Mouse (Mus musculus): ENCODE measurements around the gene Dlgap4. TPM values are rescaled to one million over a fixed set of nuclear protein-coding genes. Genes with fewer than 3 reads are reported as not detected.

Gene Dlgap4
- polyA plus RNA-seq, 2 experiments, result 94.1 to 100 TPM

DNA sequence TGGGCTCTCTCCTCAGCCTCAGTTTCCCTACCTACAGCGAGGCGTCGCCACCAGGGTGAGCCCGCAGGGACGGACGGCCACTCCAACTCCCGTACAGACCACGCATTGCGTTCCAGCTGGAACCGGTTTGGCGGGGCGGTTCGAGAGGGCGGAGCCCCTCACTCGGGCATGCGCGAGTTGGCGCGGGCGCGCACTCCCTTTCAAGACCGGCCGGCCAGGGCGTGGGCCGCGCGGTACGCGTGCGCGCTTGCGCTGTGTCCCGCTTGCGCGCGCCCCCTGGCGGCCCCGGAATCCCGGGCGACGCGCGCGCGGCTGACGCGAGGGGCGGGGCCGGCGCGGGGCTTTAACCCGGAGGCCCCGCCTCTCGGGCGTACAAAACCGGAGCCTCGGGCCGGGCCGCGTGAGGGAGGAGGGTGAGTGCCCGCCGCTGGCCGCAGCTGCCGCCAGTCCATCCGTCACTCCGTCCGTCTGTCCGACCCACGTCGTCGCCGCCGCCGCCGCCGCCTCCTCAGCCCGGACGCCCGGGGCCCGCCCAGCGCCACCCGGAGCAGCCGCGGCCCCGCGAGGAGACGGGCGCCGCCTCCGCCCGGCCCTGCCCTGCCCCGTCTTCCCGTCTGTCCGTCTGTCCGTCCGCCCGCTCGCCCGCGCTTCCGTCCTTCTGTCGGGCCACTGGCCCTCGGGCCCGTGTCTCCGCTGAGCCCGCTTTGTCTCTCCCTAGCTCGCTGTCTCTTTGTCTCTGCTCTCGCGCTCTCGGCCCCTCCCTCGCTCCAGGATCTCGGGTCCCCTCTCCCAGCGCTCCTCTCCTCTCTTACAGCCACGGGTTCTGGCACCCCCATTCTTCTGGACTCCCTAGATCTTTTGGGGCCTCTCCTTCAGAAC lies 107.4 kb downstream of the Dlgap4 start:
- peak; percentile 88; the same call in 1 of the 2 replicates for TF ChIP-seq POLR2A (IDR thresholded peaks at IDR 0.05; ENCODE audit: borderline replicate concordance, extremely low read depth, insufficient read depth, insufficient read length)
- peak overlapping the region; percentile 94 for H3K4me3 ChIP-seq (replicated peaks; ENCODE audit: low read length)
- peak; percentile 95 for DNase-seq (ENCODE audit: low spot score)
- H3K9ac ChIP-seq (ENCODE audit: low read depth, low read length, severe bottlenecking), result peak overlapping the region; percentile 94
- under 1% methylated on average over 68 of the region's 114 CpGs for WGBS
- H3K9me3 ChIP-seq (ENCODE audit: control insufficient read depth, low read length), result no peaks in the 10 kb centered on the region
- ATAC-seq (ENCODE audit: low FRiP score, low read depth), result peak; percentile 90
- H3K36me3 ChIP-seq (ENCODE audit: control insufficient read depth, insufficient read depth, low read length), result no peaks in the 10 kb centered on the region
- H3K27ac ChIP-seq (replicated peaks; ENCODE audit: low read depth, low read length), result peak overlapping the region; percentile 77
- no peaks in the 10 kb centered on the region for H3K27me3 ChIP-seq (ENCODE audit: control insufficient read depth, insufficient read depth, low read length)
- peaks cover 51% of the 10 kb centered on the region for H3K4me1 ChIP-seq (ENCODE audit: control insufficient read depth, insufficient read depth, low read length)
- H3K4me2 ChIP-seq (replicated peaks; ENCODE audit: low read depth, low read length, severe bottlenecking), result peak overlapping the region; percentile 85

DNA sequence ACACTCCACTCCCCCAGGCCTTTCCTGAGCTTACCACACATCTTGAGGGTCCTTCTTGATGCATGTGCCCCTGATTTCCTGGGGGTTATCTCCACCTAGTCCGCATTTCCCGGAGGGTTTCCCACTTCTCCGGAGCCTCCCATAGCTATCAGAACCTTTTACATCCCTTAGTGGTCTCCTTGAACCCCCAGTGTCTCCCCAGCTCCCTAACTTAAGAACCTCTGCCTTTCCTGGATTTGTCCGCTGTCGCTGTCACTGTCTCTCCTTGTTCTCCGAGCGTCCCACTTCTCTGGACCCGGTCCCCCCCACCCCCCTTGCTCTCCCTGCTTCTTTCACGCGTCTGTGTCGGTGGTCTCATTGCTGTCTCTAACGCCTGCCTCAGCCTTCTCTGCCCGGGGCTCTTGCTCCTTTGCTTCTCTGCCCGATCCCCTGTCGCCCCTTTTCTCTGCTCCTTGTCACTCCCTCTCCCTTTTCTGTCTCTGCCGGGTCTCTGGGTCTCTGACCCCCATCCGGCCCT lies 108.1 kb downstream of the Dlgap4 start:
- peak overlapping the region; percentile 85 for H3K4me2 ChIP-seq (replicated peaks; ENCODE audit: low read depth, low read length, severe bottlenecking)
- H3K27me3 ChIP-seq (ENCODE audit: control insufficient read depth, insufficient read depth, low read length), result no peaks in the 10 kb centered on the region
- no peak for ATAC-seq (ENCODE audit: low FRiP score, low read depth)
- H3K4me1 ChIP-seq (ENCODE audit: control insufficient read depth, insufficient read depth, low read length), result peaks cover 58% of the 10 kb centered on the region
- H3K36me3 ChIP-seq (ENCODE audit: control insufficient read depth, insufficient read depth, low read length), result no peaks in the 10 kb centered on the region
- peak overlapping the region; percentile 77 for H3K27ac ChIP-seq (replicated peaks; ENCODE audit: low read depth, low read length)
- WGBS, result 1% methylated on average over 17 of the region's 17 CpGs
- H3K4me3 ChIP-seq (replicated peaks; ENCODE audit: low read length), result peak overlapping the region; percentile 94
- TF ChIP-seq POLR2A (IDR thresholded peaks at IDR 0.05; ENCODE audit: borderline replicate concordance, extremely low read depth, insufficient read depth, insufficient read length), result no peak
- H3K9me3 ChIP-seq (ENCODE audit: control insufficient read depth, low read length), result no peaks in the 10 kb centered on the region
- peak overlapping the region; percentile 94 for H3K9ac ChIP-seq (ENCODE audit: low read depth, low read length, severe bottlenecking)
- DNase-seq (ENCODE audit: low spot score), result no peak

DNA sequence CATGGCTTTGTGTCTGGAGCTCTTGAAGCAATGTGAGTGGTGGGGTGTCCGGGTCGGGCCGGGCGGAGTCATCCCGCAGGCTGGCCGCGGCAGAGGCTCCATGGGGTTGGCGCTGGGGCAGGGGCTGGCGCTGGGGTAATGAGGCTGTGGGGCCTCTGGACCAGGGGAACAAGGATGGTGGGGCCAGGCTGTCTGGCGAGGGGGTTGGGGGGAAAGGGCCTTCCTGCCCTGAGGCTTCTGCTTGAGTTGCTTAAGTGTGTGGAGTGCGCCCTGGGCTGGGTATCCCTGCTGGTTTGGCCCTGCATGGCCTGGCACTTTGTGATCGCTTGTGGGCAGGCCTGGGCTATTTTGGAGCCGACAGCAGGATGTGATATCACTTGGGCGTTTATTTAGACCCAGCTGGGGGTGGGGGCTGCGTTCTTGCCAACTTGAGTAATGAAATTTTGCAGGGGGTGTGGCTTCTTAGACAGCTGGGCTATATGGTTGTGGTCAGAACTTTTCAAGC lies 108.6 kb downstream of the Dlgap4 start:
- no peaks in the 10 kb centered on the region for H3K36me3 ChIP-seq (ENCODE audit: control insufficient read depth, insufficient read depth, low read length)
- peak overlapping the region; percentile 85 for H3K4me2 ChIP-seq (replicated peaks; ENCODE audit: low read depth, low read length, severe bottlenecking)
- peak; percentile 66 for DNase-seq (ENCODE audit: low spot score)
- H3K9ac ChIP-seq (ENCODE audit: low read depth, low read length, severe bottlenecking), result peak overlapping the region; percentile 94
- peak overlapping the region; percentile 94 for H3K4me3 ChIP-seq (replicated peaks; ENCODE audit: low read length)
- no peaks in the 10 kb centered on the region for H3K9me3 ChIP-seq (ENCODE audit: control insufficient read depth, low read length)
- WGBS, result under 1% methylated on average over 15 of the region's 15 CpGs
- TF ChIP-seq POLR2A (IDR thresholded peaks at IDR 0.05; ENCODE audit: borderline replicate concordance, extremely low read depth, insufficient read depth, insufficient read length), result no peak
- no peaks in the 10 kb centered on the region for H3K27me3 ChIP-seq (ENCODE audit: control insufficient read depth, insufficient read depth, low read length)
- no peak for ATAC-seq (ENCODE audit: low FRiP score, low read depth)
- H3K4me1 ChIP-seq (ENCODE audit: control insufficient read depth, insufficient read depth, low read length), result peaks cover 59% of the 10 kb centered on the region
- peak overlapping the region; percentile 65 for H3K27ac ChIP-seq (replicated peaks; ENCODE audit: low read depth, low read length)

DNA sequence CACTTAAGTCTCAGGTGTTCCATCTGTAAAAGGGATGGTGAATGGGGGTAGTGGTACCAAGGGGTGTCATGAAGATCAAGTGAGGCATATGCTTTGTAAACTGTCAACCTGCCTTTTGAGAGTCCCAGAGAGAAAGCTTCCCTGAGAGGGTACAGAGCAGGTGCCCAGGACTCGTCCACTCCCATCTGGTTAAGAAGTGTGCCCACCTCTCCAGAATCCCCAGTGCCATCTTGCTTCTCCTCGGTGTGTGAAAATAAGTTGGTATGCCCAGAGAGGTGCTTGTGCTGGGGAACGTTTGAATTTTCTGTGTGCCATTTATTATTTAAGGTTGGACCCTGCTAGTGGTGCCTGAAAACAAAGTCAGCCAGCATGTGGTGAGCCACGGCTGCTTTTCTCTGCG lies 109.2 kb downstream of the Dlgap4 start:
- ATAC-seq (ENCODE audit: low FRiP score, low read depth), result no peak
- H3K27ac ChIP-seq (replicated peaks; ENCODE audit: low read depth, low read length), result no peak overlapping the region

DNA sequence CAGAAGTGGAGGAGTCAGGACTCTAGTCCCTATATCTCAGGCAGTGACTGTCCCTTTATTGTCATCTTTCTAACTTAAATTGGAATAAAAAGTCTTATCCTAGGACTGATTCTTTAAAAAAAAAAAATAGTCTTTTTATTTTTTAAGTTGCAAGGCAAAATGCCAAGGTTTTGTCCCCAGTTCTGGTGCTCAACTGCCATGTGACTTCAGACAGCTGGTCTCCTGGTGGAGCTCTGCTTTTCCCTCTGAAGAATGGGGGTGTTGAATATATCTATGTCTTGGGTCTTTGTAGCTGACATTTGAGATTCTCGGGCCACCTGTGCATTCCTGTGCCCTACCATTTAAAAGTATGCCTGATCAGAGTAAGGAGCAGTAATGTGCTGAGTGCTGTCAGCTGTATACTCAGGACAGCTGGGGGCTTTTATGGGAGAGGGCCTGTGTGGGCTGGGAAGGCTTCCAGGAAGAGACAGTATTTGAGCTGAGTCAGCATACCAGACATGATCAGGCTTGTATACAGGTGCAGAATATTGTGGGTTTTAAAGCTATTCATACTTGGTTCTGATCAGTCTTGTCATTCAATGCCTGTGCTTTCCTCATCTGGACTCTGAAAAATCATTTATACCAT lies 110.5 kb downstream of the Dlgap4 start:
- 52% methylated on average over 1 of the region's 1 CpGs for WGBS

More for the DNA sequence above, 109.2 kb downstream of the Dlgap4 start:
- Histone ChIP-seq H3K9me3 (ENCODE audit: control insufficient read depth, low read length) (no peaks in the 10 kb centered on the region), H3K4me2 (replicated peaks; ENCODE audit: low read depth, low read length, severe bottlenecking) (peak overlapping the region; percentile 85), H3K4me1 (ENCODE audit: control insufficient read depth, insufficient read depth, low read length) (peaks cover 53% of the 10 kb centered on the region), H3K27me3 (ENCODE audit: control insufficient read depth, insufficient read depth, low read length) (no peaks in the 10 kb centered on the region), H3K9ac (ENCODE audit: low read depth, low read length, severe bottlenecking) (no peak overlapping the region), H3K4me3 (replicated peaks; ENCODE audit: low read length) (peak overlapping the region; percentile 94), H3K36me3 (ENCODE audit: control insufficient read depth, insufficient read depth, low read length) (no peaks in the 10 kb centered on the region)
- no peak for DNase-seq (ENCODE audit: low spot score)
- no peak for TF ChIP-seq POLR2A (IDR thresholded peaks at IDR 0.05; ENCODE audit: borderline replicate concordance, extremely low read depth, insufficient read depth, insufficient read length)
- 62% methylated on average over 5 of the region's 5 CpGs for WGBS

More for the DNA sequence above, 110.5 kb downstream of the Dlgap4 start:
- ATAC-seq (ENCODE audit: low FRiP score, low read depth) (0 out of 2 replicates have a peak, but pooled peaks have one; percentile 5), DNase-seq (ENCODE audit: low spot score) (peak; percentile 28)
- H3K4me3 ChIP-seq (replicated peaks; ENCODE audit: low read length), result no peak overlapping the region
- H3K9me3 ChIP-seq (ENCODE audit: control insufficient read depth, low read length), result no peaks in the 10 kb centered on the region
- no peaks in the 10 kb centered on the region for H3K36me3 ChIP-seq (ENCODE audit: control insufficient read depth, insufficient read depth, low read length)
- no peak overlapping the region for H3K9ac ChIP-seq (ENCODE audit: low read depth, low read length, severe bottlenecking)
- TF ChIP-seq POLR2A (IDR thresholded peaks at IDR 0.05; ENCODE audit: borderline replicate concordance, extremely low read depth, insufficient read depth, insufficient read length), result no peak
- H3K4me1 ChIP-seq (ENCODE audit: control insufficient read depth, insufficient read depth, low read length), result peaks cover 48% of the 10 kb centered on the region
- no peak overlapping the region for H3K4me2 ChIP-seq (replicated peaks; ENCODE audit: low read depth, low read length, severe bottlenecking)
- no peak overlapping the region for H3K27ac ChIP-seq (replicated peaks; ENCODE audit: low read depth, low read length)
- H3K27me3 ChIP-seq (ENCODE audit: control insufficient read depth, insufficient read depth, low read length), result no peaks in the 10 kb centered on the region

All from limb, embryonic 14.5 days (tissue).